Mouse (Mus musculus): ENCODE results near the gene Wdr4.

GRCm38 (mm10) chr17:31499725-31500124 is 20.1 kb downstream of the Wdr4 start:
- TF ChIP-seq POLR2A (IDR thresholded peaks at IDR 0.05; ENCODE audit: borderline replicate concordance, low read depth, low read length): no peak
- TF ChIP-seq CTCF (IDR thresholded peaks at IDR 0.05; ENCODE audit: low read depth, low read length): no peak
